ENCODE assay signal across 8 mouse cellular contexts in genomic region chr10:80756967-80757366, GRCm38 (mm10). TPM values are rescaled to one million over a fixed set of nuclear protein-coding genes. Genes with fewer than 3 reads are reported as not detected.
DNase-seq lines count a peak whose midpoint lies in the region; ATAC-seq and TF ChIP-seq lines count a peak whose summit lies in the region.

No protein-coding gene starts in this region.

- TF ChIP-seq POLR2A in heart, adult 2 months (IDR thresholded peaks at IDR 0.05; ENCODE audit: insufficient read depth, low read depth, low read length) = no peak

- H3K27ac ChIP-seq in heart, adult 2 months = peak overlapping the region; percentile 98
- no peak overlapping the region for H3K27ac ChIP-seq in embryonic facial prominence, embryonic 10.5 days (replicated peaks)
- H3K27ac ChIP-seq in intestine, postnatal 0 days (ENCODE audit: low read depth, low read length) = no peak overlapping the region
- H3K27ac ChIP-seq in neural tube, embryonic 14.5 days (ENCODE audit: low read depth, low read length) = no peak overlapping the region

- peak overlapping the region; percentile 12; the same call in 1 of the 2 replicates for H3K9ac ChIP-seq in heart, adult 2 months (ENCODE audit: low read depth, low read length)
- 0 out of 2 replicates have a peak overlapping the region, but pooled peaks have one; percentile 7 for H3K9ac ChIP-seq in intestine, postnatal 0 days (ENCODE audit: low read depth, low read length)
- no peak overlapping the region for H3K9ac ChIP-seq in neural tube, embryonic 14.5 days (replicated peaks; ENCODE audit: low read depth, low read length)

- no peak overlapping the region for H3K4me3 ChIP-seq in heart, adult 2 months
- H3K4me3 ChIP-seq in embryonic facial prominence, embryonic 10.5 days = peak overlapping the region; percentile 99
- no peak overlapping the region for H3K4me3 ChIP-seq in intestine, postnatal 0 days (ENCODE audit: low read depth, low read length)
- H3K4me3 ChIP-seq in neural tube, embryonic 14.5 days (ENCODE audit: low read depth, low read length) = no peak overlapping the region

- ATAC-seq in intestine, postnatal 0 days = no peak
- ATAC-seq in neural tube, embryonic 14.5 days (ENCODE audit: low read depth) = no peak

- H3K79me2 ChIP-seq in heart, adult 2 months (replicated peaks; ENCODE audit: control insufficient read depth, insufficient read depth, low read length) = peaks cover 14% of the 10 kb centered on the region

- WGBS in heart, adult 2 months = 20% methylated on average over 4 of the region's 4 CpGs
- 76% methylated on average over 4 of the region's 4 CpGs for WGBS in embryonic facial prominence, embryonic 10.5 days
- WGBS in intestine, postnatal 0 days = 64% methylated on average over 4 of the region's 4 CpGs
- WGBS in neural tube, embryonic 14.5 days = 75% methylated on average over 4 of the region's 4 CpGs

- DNase-seq in heart, adult 2 months = no peak
- no peak for DNase-seq in heart, postnatal 25 days (ENCODE audit: low spot score)
- DNase-seq in A20 (ENCODE audit: low read depth, low spot score) = peak; percentile 14
- DNase-seq in embryonic facial prominence, embryonic 10.5 days (ENCODE audit: low spot score) = no peak
- DNase-seq in layer of hippocampus, adult 8-10 months (ENCODE audit: low spot score in 2 of 2) = no peak
- no peak for DNase-seq in embryo, embryonic 9.5 days (ENCODE audit: extremely low spot score)

- peaks cover 35% of the 10 kb centered on the region for H3K4me1 ChIP-seq in heart, adult 2 months (ENCODE audit: control insufficient read depth, insufficient read depth, low read length)
- H3K4me1 ChIP-seq in embryonic facial prominence, embryonic 10.5 days = peaks cover 68% of the 10 kb centered on the region
- H3K4me1 ChIP-seq in intestine, postnatal 0 days (replicated peaks; ENCODE audit: control insufficient read depth, insufficient read depth, low read length) = peaks cover 7% of the 10 kb centered on the region
- peaks cover 31% of the 10 kb centered on the region for H3K4me1 ChIP-seq in neural tube, embryonic 14.5 days (ENCODE audit: control insufficient read depth, insufficient read depth, low read length)

- no peaks in the 10 kb centered on the region; the same call in 1 of the 2 replicates for H3K36me3 ChIP-seq in heart, adult 2 months (ENCODE audit: control insufficient read depth, insufficient read depth, low read length)
- no peaks in the 10 kb centered on the region for H3K36me3 ChIP-seq in embryonic facial prominence, embryonic 10.5 days (replicated peaks)
- H3K36me3 ChIP-seq in intestine, postnatal 0 days (ENCODE audit: control insufficient read depth, insufficient read depth) = no peaks in the 10 kb centered on the region
- no peaks in the 10 kb centered on the region for H3K36me3 ChIP-seq in neural tube, embryonic 14.5 days (ENCODE audit: control insufficient read depth, insufficient read depth, low read length)

- no peaks in the 10 kb centered on the region for H3K9me3 ChIP-seq in embryonic facial prominence, embryonic 10.5 days
- no peaks in the 10 kb centered on the region for H3K9me3 ChIP-seq in intestine, postnatal 0 days (ENCODE audit: control insufficient read depth)
- H3K9me3 ChIP-seq in neural tube, embryonic 14.5 days (ENCODE audit: control insufficient read depth, low read length) = no peaks in the 10 kb centered on the region

- intact Hi-C loops in heart, adult 2 months (cut with DNase I) = no loop called here
- intact Hi-C loops in heart, postnatal 25 days (cut with DNase I) = loop anchor here (2.0 kb wide), 1 partner anchor 18 kb away; no protein-coding TSS in a partner anchor

- TF ChIP-seq EP300 in heart, adult 2 months (IDR thresholded peaks at IDR 0.05; ENCODE audit: insufficient read depth, low read depth, low read length) = no peak

- no peaks in the 10 kb centered on the region for H3K27me3 ChIP-seq in heart, adult 2 months (ENCODE audit: control insufficient read depth, insufficient read depth, low read length)
- no peaks in the 10 kb centered on the region for H3K27me3 ChIP-seq in embryonic facial prominence, embryonic 10.5 days (replicated peaks; ENCODE audit: low read depth, poor library complexity, severe bottlenecking)
- no peaks in the 10 kb centered on the region for H3K27me3 ChIP-seq in intestine, postnatal 0 days (replicated peaks; ENCODE audit: control insufficient read depth, insufficient read depth, low read length)
- H3K27me3 ChIP-seq in neural tube, embryonic 14.5 days (ENCODE audit: control insufficient read depth, insufficient read depth, low read length) = no peaks in the 10 kb centered on the region

- peak overlapping the region; percentile 87 for H3K4me2 ChIP-seq in intestine, postnatal 0 days (replicated peaks; ENCODE audit: low read depth)
- peak overlapping the region; percentile 0; the same call in 1 of the 2 replicates for H3K4me2 ChIP-seq in neural tube, embryonic 14.5 days (ENCODE audit: low read depth, low read length)

- TF ChIP-seq CTCF in heart, adult 2 months (IDR thresholded peaks at IDR 0.05) = no peak
- TF ChIP-seq CTCF in intestine, postnatal 0 days (IDR thresholded peaks at IDR 0.05; ENCODE audit: low read depth) = no peak

RNA-seq across cellular contexts. Expression of gene Dot1l, which starts 2.0 kb away (rescaled TPM):
- 10 to 100 TPM; 18.8 to 19.6 TPM for total RNA-seq in heart, adult 2 months (2021)
- polyA plus RNA-seq in heart, adult 2 months (2012; rRNA removed) = 35.0 and 39.6 TPM in 2 replicates
- total RNA-seq in heart, postnatal 25 days (2021) = 10 to 100 TPM; 31.2 to 31.4 TPM
- 23.5 and 25.0 TPM in 2 replicates for polyA plus RNA-seq in embryonic facial prominence, embryonic 10.5 days (2016; fragmentation: Nextera tagmentation; extraction: Ambion mirVana)
- 6.2 and 7.6 TPM in 2 replicates for polyA plus RNA-seq in intestine, postnatal 0 days (2015; fragmentation: Nextera tagmentation; extraction: Ambion mirVana)
- 23.6 and 27.3 TPM in 2 replicates for polyA plus RNA-seq in neural tube, embryonic 14.5 days (2014; fragmentation: Nextera tagmentation; extraction: Ambion mirVana)
- total RNA-seq in layer of hippocampus, adult 8-10 months (2022) = 10 to 100 TPM; 43.7 to 56.4 (median 51.3) TPM

RNA-seq across cellular contexts. Expression of gene Ap3d1, which starts 14.9 kb away (rescaled TPM):
- total RNA-seq in heart, adult 2 months (2021) = 10 to 100 TPM; 40.2 to 42.6 TPM
- polyA plus RNA-seq in heart, adult 2 months (2012; rRNA removed) = 52.9 and 66.5 TPM in 2 replicates
- 10 to 100 TPM; 39.8 to 44.2 TPM for total RNA-seq in heart, postnatal 25 days (2021)
- polyA plus RNA-seq in embryonic facial prominence, embryonic 10.5 days (2016; fragmentation: Nextera tagmentation; extraction: Ambion mirVana) = 60.5 and 61.5 TPM in 2 replicates
- 41.3 and 49.5 TPM in 2 replicates for polyA plus RNA-seq in intestine, postnatal 0 days (2015; fragmentation: Nextera tagmentation; extraction: Ambion mirVana)
- polyA plus RNA-seq in neural tube, embryonic 14.5 days (2014; fragmentation: Nextera tagmentation; extraction: Ambion mirVana) = 109 and 125 TPM in 2 replicates
- 100 to 1,000 TPM; 136 to 163 (median 147) TPM for total RNA-seq in layer of hippocampus, adult 8-10 months (2022)

RNA-seq across cellular contexts. Expression of gene Sf3a2, which starts 41.0 kb away (rescaled TPM):
- 10 to 100 TPM; 27.3 to 30.4 TPM for total RNA-seq in heart, adult 2 months (2021)
- 18.4 and 19.7 TPM in 2 replicates for polyA plus RNA-seq in heart, adult 2 months (2012; rRNA removed)
- 10 to 100 TPM; 29.6 to 29.9 TPM for total RNA-seq in heart, postnatal 25 days (2021)
- 114 and 127 TPM in 2 replicates for polyA plus RNA-seq in embryonic facial prominence, embryonic 10.5 days (2016; fragmentation: Nextera tagmentation; extraction: Ambion mirVana)
- 35.5 and 39.0 TPM in 2 replicates for polyA plus RNA-seq in intestine, postnatal 0 days (2015; fragmentation: Nextera tagmentation; extraction: Ambion mirVana)
- 63.3 and 66.8 TPM in 2 replicates for polyA plus RNA-seq in neural tube, embryonic 14.5 days (2014; fragmentation: Nextera tagmentation; extraction: Ambion mirVana)
- total RNA-seq in layer of hippocampus, adult 8-10 months (2022) = 10 to 100 TPM; 43.3 to 60.0 (median 50.2) TPM

RNA-seq across cellular contexts. Expression of gene Plekhj1, which starts 41.5 kb away (rescaled TPM):
- 10 to 100 TPM; 29.7 to 33.0 TPM for total RNA-seq in heart, adult 2 months (2021)
- polyA plus RNA-seq in heart, adult 2 months (2012; rRNA removed) = 28.9 and 33.2 TPM in 2 replicates
- 10 to 100 TPM; 27.4 to 29.7 TPM for total RNA-seq in heart, postnatal 25 days (2021)
- polyA plus RNA-seq in embryonic facial prominence, embryonic 10.5 days (2016; fragmentation: Nextera tagmentation; extraction: Ambion mirVana) = 181 and 184 TPM in 2 replicates
- 60.9 and 61.8 TPM in 2 replicates for polyA plus RNA-seq in intestine, postnatal 0 days (2015; fragmentation: Nextera tagmentation; extraction: Ambion mirVana)
- 126 and 127 TPM in 2 replicates for polyA plus RNA-seq in neural tube, embryonic 14.5 days (2014; fragmentation: Nextera tagmentation; extraction: Ambion mirVana)
- 10 to 100 TPM; 61.4 to 75.8 (median 70.7) TPM for total RNA-seq in layer of hippocampus, adult 8-10 months (2022)

RNA-seq across cellular contexts. Expression of gene Amh, which starts 48.1 kb away (rescaled TPM):
- under 1 TPM; 0.18 TPM for total RNA-seq in heart, adult 2 months (2021)
- polyA plus RNA-seq in heart, adult 2 months (2012; rRNA removed) = 0.15 and 0.25 TPM in 2 replicates
- total RNA-seq in heart, postnatal 25 days (2021) = under 1 TPM; 0.39 TPM
- 0.11 and 0.17 TPM in 2 replicates for polyA plus RNA-seq in embryonic facial prominence, embryonic 10.5 days (2016; fragmentation: Nextera tagmentation; extraction: Ambion mirVana)
- polyA plus RNA-seq in intestine, postnatal 0 days (2015; fragmentation: Nextera tagmentation; extraction: Ambion mirVana) = not detected in 2 replicates
- polyA plus RNA-seq in neural tube, embryonic 14.5 days (2014; fragmentation: Nextera tagmentation; extraction: Ambion mirVana) = 0.15 and 0.16 TPM in 2 replicates
- total RNA-seq in layer of hippocampus, adult 8-10 months (2022) = 1 to 10 TPM; 2.4 to 4.0 (median 3.0) TPM
